Mouse (Mus musculus) midbrain, embryonic 10.5 days (tissue): ENCODE measurements around the gene Fes. TPM values are rescaled to one million over a fixed set of nuclear protein-coding genes. Genes with fewer than 3 reads are reported as not detected.

Source experiments
- DNase-seq: peaks from one replicate; pipeline ENCODE4 v3.0.0-alpha.2; 2017; ENCODE audit warnings: low spot score
- H3K27ac ChIP-seq: fragments of 300-500 bp; sonication (generic); replicated peaks from 2 replicates; pipeline ENCODE4 v1.5.1; 2016; ENCODE audit warnings: mild to moderate bottlenecking
- H3K27me3 ChIP-seq: fragments of 300-500 bp; sonication (generic); 2 replicates; pipeline ENCODE4 v1.6.1; 2016; ENCODE audit warnings: low read depth, mild to moderate bottlenecking; ENCODE audit not compliant: poor library complexity, severe bottlenecking
- H3K36me3 ChIP-seq: fragments of 300-500 bp; sonication (generic); 2 replicates; pipeline ENCODE4 v1.6.1; 2016; ENCODE audit warnings: mild to moderate bottlenecking, moderate library complexity
- H3K4me1 ChIP-seq: fragments of 300-500 bp; sonication (generic); 2 replicates; pipeline ENCODE4 v1.6.1; 2016
- H3K4me3 ChIP-seq: fragments of 300-500 bp; sonication (generic); 2 replicates; pipeline ENCODE4 v1.5.1; 2016; ENCODE audit warnings: mild to moderate bottlenecking, moderate library complexity
- H3K9me3 ChIP-seq: fragments of 300-500 bp; sonication (generic); replicated peaks from 2 replicates; pipeline ENCODE4 v1.6.1; 2016; ENCODE audit warnings: mild to moderate bottlenecking
- WGBS: fragments of 180-500 bp; shearing (Covaris S2); methylation state at CpG from one replicate; pipeline ENCODE4 v1.1.7; 2016; 5-methylcytosine and 5-hydroxymethylcytosine counted together
- polyA plus RNA-seq: library from polyadenylated mRNA; unstranded; fragments of >200 nt; fragmentation: Nextera tagmentation; extraction: Ambion mirVana; gene quantifications from 2 replicates; pipeline ENCODE4 v1.2.1, GENCODE M21; 2016

Fes gene
- polyA plus RNA-seq, 1 experiment from 2014 or later, result 9.1 TPM

DNA sequence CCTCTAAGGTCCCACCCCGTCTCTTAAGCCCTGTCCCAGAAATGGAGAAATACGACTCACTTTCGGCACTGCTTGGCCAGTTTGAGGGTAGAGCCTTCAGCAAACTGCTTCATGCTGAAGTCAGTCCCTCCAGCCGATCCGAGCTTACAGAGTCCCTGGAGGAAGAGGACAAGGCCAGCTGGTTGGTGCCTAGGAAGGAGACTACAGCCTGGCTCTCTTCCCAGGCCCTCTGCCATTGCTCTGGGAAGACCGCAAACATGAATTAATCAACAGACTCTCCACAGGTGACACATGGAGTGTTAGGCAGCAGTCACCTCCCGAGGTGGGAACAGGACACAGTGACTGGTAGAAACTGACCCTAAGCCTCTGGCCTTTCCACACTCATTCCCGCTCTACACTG is 57.5 kb downstream of the Fes start:
- H3K4me1 ChIP-seq, result peaks cover under 1% of the 10 kb centered on the region; the same call in 1 of the 2 replicates
- WGBS, result 92% methylated on average over 8 of the region's 8 CpGs
- H3K4me3 ChIP-seq, result no peak overlapping the region
- peaks cover 10% of the 10 kb centered on the region for H3K9me3 ChIP-seq
- H3K27me3 ChIP-seq, result no peaks in the 10 kb centered on the region
- H3K27ac ChIP-seq, result no peak overlapping the region
- H3K36me3 ChIP-seq, result peaks cover 100% of the 10 kb centered on the region
- DNase-seq, result no peak

Other genes with a start within 250 kb of the Fes start
- 12.6 and 16.5 TPM in 2 replicates for gene Sema4b, start 201.1 kb downstream of the Fes start, polyA plus RNA-seq
- gene Cib1, start 155.1 kb downstream of the Fes start, polyA plus RNA-seq, result 63.3 and 77.6 TPM in 2 replicates
- 5.6 and 6.3 TPM in 2 replicates for gene Gdpgp1, start 155.1 kb downstream of the Fes start, polyA plus RNA-seq
- 0.68 and 0.94 TPM in 2 replicates for gene Ttll13, start 141.6 kb downstream of the Fes start, polyA plus RNA-seq
- gene Ngrn, start 126.7 kb downstream of the Fes start, polyA plus RNA-seq, result 44.8 and 48.9 TPM in 2 replicates
- gene Vps33b, start 118.3 kb downstream of the Fes start, polyA plus RNA-seq, result 16.6 and 19.9 TPM in 2 replicates
- gene Prc1, start 93.5 kb downstream of the Fes start, polyA plus RNA-seq, result 253 and 279 TPM in 2 replicates
- 12.6 and 13.4 TPM in 2 replicates for gene Rccd1, start 63.5 kb downstream of the Fes start, polyA plus RNA-seq
- 42.3 and 46.7 TPM in 2 replicates for gene Unc45a, start 46.9 kb downstream of the Fes start, polyA plus RNA-seq
- gene Hddc3, start 44.8 kb downstream of the Fes start, polyA plus RNA-seq, result 24.8 and 24.9 TPM in 2 replicates
- gene Man2a2, start 16.6 kb downstream of the Fes start, polyA plus RNA-seq, result 15.7 and 18.4 TPM in 2 replicates
- 3.0 and 3.9 TPM in 2 replicates for gene Furin, start 17.5 kb upstream of the Fes start, polyA plus RNA-seq
- gene Blm, start 147.2 kb upstream of the Fes start, polyA plus RNA-seq, result 45.2 and 49.0 TPM in 2 replicates